ENCODE assay signal across 8 mouse cellular contexts in the genomic region with DNA sequence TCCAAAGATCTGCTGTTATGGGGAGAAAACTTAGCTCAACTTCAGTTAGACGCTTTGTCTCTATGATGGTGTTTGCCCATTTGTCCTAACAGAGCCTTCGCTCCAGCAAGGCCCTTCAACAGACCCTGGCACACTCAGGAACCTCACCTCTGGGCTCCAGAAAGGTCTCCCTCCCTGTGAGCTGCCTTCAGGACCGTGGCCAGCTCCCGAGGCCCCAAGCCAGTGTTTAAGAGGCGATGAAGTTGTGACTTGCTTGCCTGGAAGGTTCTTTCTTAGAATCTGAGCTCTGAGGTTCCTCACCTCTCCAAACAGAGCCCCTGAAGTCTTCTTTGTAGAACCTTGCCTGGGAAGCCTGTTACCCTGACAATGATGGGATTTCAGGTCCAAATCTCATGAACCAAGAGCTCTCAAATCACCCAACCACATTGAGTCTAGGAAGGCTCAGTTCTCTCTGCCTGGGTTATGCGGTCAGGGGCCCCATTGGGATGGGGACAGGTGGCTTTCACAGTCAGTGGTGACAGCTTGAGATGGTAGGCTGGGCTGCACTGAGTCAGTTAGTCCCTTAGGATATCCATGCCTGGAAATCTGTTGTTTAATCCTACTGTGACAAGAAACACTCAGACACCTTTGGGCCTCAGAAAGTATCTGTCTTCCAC. TPM values are rescaled to one million over a fixed set of nuclear protein-coding genes. Genes with fewer than 3 reads are reported as not detected.
DNase-seq lines count a peak whose midpoint lies in the region; ATAC-seq lines count a peak whose summit lies in the region.

No protein-coding gene starts in this region.

- no peak overlapping the region for H3K9ac ChIP-seq in neural tube, embryonic 11.5 days (ENCODE audit: low read length)

- H3K4me2 ChIP-seq in neural tube, embryonic 11.5 days (ENCODE audit: low read depth) = peak overlapping the region; percentile 81; the same call in 1 of the 2 replicates

- ATAC-seq in neural tube, embryonic 11.5 days (ENCODE audit: insufficient read depth, low FRiP score, low TSS enrichment) = no peak

- peak overlapping the region; percentile 90 for H3K27ac ChIP-seq in hindbrain, embryonic 10.5 days
- H3K27ac ChIP-seq in neural tube, embryonic 11.5 days (ENCODE audit: low read depth, low read length) = no peak overlapping the region

- no peaks in the 10 kb centered on the region for H3K9me3 ChIP-seq in hindbrain, embryonic 10.5 days
- H3K9me3 ChIP-seq in neural tube, embryonic 11.5 days (ENCODE audit: control insufficient read depth, low read length) = no peaks in the 10 kb centered on the region

- H3K27me3 ChIP-seq in hindbrain, embryonic 10.5 days (ENCODE audit: insufficient read depth, poor library complexity, severe bottlenecking) = peaks cover 33% of the 10 kb centered on the region
- no peaks in the 10 kb centered on the region for H3K27me3 ChIP-seq in neural tube, embryonic 11.5 days (ENCODE audit: control insufficient read depth, insufficient read depth, low read length)

- peaks cover 59% of the 10 kb centered on the region for H3K4me1 ChIP-seq in hindbrain, embryonic 10.5 days (replicated peaks)
- peaks cover 4% of the 10 kb centered on the region; the same call in 1 of the 2 replicates for H3K4me1 ChIP-seq in neural tube, embryonic 11.5 days (ENCODE audit: control insufficient read depth, insufficient read depth, low read length)

- H3K4me3 ChIP-seq in hindbrain, embryonic 10.5 days = peak overlapping the region; percentile 83
- 0 out of 2 replicates have a peak overlapping the region, but pooled peaks have one; percentile 3 for H3K4me3 ChIP-seq in neural tube, embryonic 11.5 days (ENCODE audit: low read depth, low read length)

- no peaks in the 10 kb centered on the region for H3K36me3 ChIP-seq in hindbrain, embryonic 10.5 days
- H3K36me3 ChIP-seq in neural tube, embryonic 11.5 days (ENCODE audit: control insufficient read depth, insufficient read depth, low read length) = no peaks in the 10 kb centered on the region

- peak; percentile 36 for DNase-seq in adrenal gland, adult 2 months
- DNase-seq in adrenal gland, postnatal 4 days (ENCODE audit: low spot score in 2 of 2) = no peak
- DNase-seq in ovary, postnatal 10 days (ENCODE audit: low spot score) = peak; percentile 23
- DNase-seq in ovary, postnatal 14 days (ENCODE audit: low spot score) = no peak
- DNase-seq in hindbrain, embryonic 10.5 days (ENCODE audit: low spot score) = peak; percentile 48
- peak; percentile 51 for DNase-seq in neural tube, embryonic 11.5 days (ENCODE audit: low spot score)
- no peak for DNase-seq in spleen, adult 12 weeks (ENCODE audit: low spot score)
- DNase-seq in urinary bladder, postnatal 36 days (ENCODE audit: low spot score in 2 of 2) = no peak

- WGBS in hindbrain, embryonic 10.5 days = 44% methylated on average over 6 of the region's 6 CpGs
- 44% methylated on average over 6 of the region's 6 CpGs for WGBS in neural tube, embryonic 11.5 days

RNA-seq across cellular contexts. Expression of a gene that starts 2.3 kb away (rescaled TPM):
- total RNA-seq in adrenal gland, adult 2 months (2021) = 10 to 100 TPM; 34.9 to 40.4 TPM
- 73.8 and 87.2 TPM in 2 replicates for polyA plus RNA-seq in adrenal gland, adult 2 months (2012; rRNA removed)
- 10 to 100 TPM; 39.6 to 49.0 TPM for total RNA-seq in adrenal gland, postnatal 4 days (2021)
- 46.9 and 113 TPM in 2 replicates for polyA plus RNA-seq in hindbrain, embryonic 10.5 days (2016; fragmentation: Nextera tagmentation; extraction: Ambion mirVana)
- polyA plus RNA-seq in neural tube, embryonic 11.5 days (2014; fragmentation: Nextera tagmentation; extraction: Ambion mirVana) = 111 and 118 TPM in 2 replicates

Comparison
In these comparisons a context has a peak if more than half of its experiments do, and no peak if none do; other contexts are left out.
1. DNase-seq: peak in adrenal gland, adult 2 months (single experiment), ovary, postnatal 10 days (single experiment), hindbrain, embryonic 10.5 days (single experiment) and neural tube, embryonic 11.5 days (single experiment); none in adrenal gland, postnatal 4 days (0 of 2), ovary, postnatal 14 days (single experiment), spleen, adult 12 weeks (single experiment) and urinary bladder, postnatal 36 days (0 of 2).